ENCODE assay signal across 22 mouse cellular contexts in the genomic region with DNA sequence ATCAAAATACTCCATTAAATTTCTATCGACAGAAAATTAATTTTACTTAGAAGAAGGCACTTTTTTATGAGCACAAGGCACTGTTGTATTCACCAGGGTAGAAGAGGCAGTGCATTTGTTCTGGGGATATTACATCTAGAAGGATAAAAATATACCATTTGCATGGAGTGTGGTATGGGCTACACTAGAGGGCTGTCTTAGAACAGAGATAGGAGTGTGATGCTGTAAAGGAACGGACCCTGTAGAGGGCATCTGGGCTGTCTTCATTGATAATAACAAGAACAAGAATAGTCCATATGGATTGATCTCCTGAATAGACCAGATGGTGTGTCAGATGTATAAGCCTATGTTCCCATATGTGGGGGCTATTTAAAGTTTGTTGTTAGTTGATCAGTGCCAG.
DNase-seq lines count a peak whose midpoint lies in the region; ATAC-seq and TF ChIP-seq lines count a peak whose summit lies in the region.
"Had no signal": no experiment of that assay in that cellular context is flagged by ENCODE, and none has a peak within 500 bp of the region (broad histone marks: within the 10 kb centered on the region; RNA-seq: fewer than 3 reads in every experiment).

No protein-coding gene starts in this region.

- peak; percentile 53 for TF ChIP-seq CTCF in forebrain, postnatal 0 days (IDR thresholded peaks at IDR 0.05; ENCODE audit: low read depth)

- DNase-seq in cerebellum, postnatal 14 days, result peak; percentile 9 to 12
- no peak for DNase-seq in cerebellum, adult 9-10 months
- DNase-seq in forebrain, postnatal 0 days, result peak; percentile 6
- DNase-seq in forebrain, embryonic 10.5 days (ENCODE audit: extremely low spot score, low spot score), result no peak
- peak; percentile 4 for DNase-seq in midbrain, embryonic 14.5 days
- no peak for DNase-seq in midbrain, embryonic 10.5 days (ENCODE audit: low spot score)
- DNase-seq in retina, embryonic 14.5 days (ENCODE audit: low spot score), result peak; percentile 12
- no peak for DNase-seq in embryo, embryonic 10.5 days (ENCODE audit: low spot score)
- DNase-seq: adrenal gland, postnatal 14 days; cerebellum, adult 11 months; cerebellum, adult 8-10 months; gastrocnemius, postnatal 10 days; heart, adult 18-20 months; heart, postnatal 10 days; heart, postnatal 4 days; kidney, adult 2 months had no signal

- 0 out of 2 replicates have a peak, but pooled peaks have one; percentile 54 for ATAC-seq in forebrain, postnatal 0 days
- ATAC-seq in midbrain, embryonic 14.5 days (ENCODE audit: low FRiP score, low TSS enrichment), result no peak
- ATAC-seq: activated CD4-positive, CD25-positive, alpha-beta regulatory T cell, adult 4 months; intestine, embryonic 16.5 days; Patski had no signal

- 63% methylated on average over 2 of the region's 2 CpGs for whole genome bisulfite sequencing in forebrain, postnatal 0 days
- WGBS in forebrain, embryonic 10.5 days, result 84% methylated on average over 2 of the region's 2 CpGs
- WGBS in midbrain, embryonic 14.5 days, result 79% methylated on average over 2 of the region's 2 CpGs
- WGBS in midbrain, embryonic 10.5 days, result 80% methylated on average over 2 of the region's 2 CpGs

- no peaks in the 10 kb centered on the region for H3K27me3 ChIP-seq in forebrain, postnatal 0 days (ENCODE audit: insufficient read depth, low read length)
- H3K27me3 ChIP-seq in forebrain, embryonic 10.5 days (ENCODE audit: poor library complexity, severe bottlenecking), result no peaks in the 10 kb centered on the region
- H3K27me3 ChIP-seq in midbrain, embryonic 14.5 days (ENCODE audit: control insufficient read depth, insufficient read depth, low read length), result no peaks in the 10 kb centered on the region
- H3K27me3 ChIP-seq in midbrain, embryonic 10.5 days (ENCODE audit: low read depth, poor library complexity, severe bottlenecking), result no peaks in the 10 kb centered on the region
- H3K27me3 ChIP-seq: embryonic facial prominence, embryonic 12.5 days; Patski had no signal

- H3K27ac ChIP-seq in forebrain, postnatal 0 days (ENCODE audit: low read depth, low read length), result no peak overlapping the region
- no peak overlapping the region for H3K27ac ChIP-seq in forebrain, embryonic 10.5 days
- no peak overlapping the region for H3K27ac ChIP-seq in midbrain, embryonic 14.5 days (replicated peaks; ENCODE audit: low read depth, low read length)
- H3K27ac ChIP-seq in midbrain, embryonic 10.5 days (replicated peaks), result no peak overlapping the region
- H3K27ac ChIP-seq: embryonic facial prominence, embryonic 12.5 days; heart, embryonic 10.5 days; hindbrain, embryonic 14.5 days had no signal

- H3K4me2 ChIP-seq in forebrain, postnatal 0 days (ENCODE audit: low read depth), result no peak overlapping the region
- no peak overlapping the region for H3K4me2 ChIP-seq in midbrain, embryonic 14.5 days (ENCODE audit: low read length)
- H3K4me2 ChIP-seq: embryonic facial prominence, embryonic 12.5 days; hindbrain, embryonic 14.5 days had no signal

- H3K9ac ChIP-seq in forebrain, postnatal 0 days, result no peak overlapping the region
- H3K9ac ChIP-seq in midbrain, embryonic 14.5 days (replicated peaks; ENCODE audit: low read length), result no peak overlapping the region
- H3K9ac ChIP-seq: embryonic facial prominence, embryonic 12.5 days; hindbrain, embryonic 14.5 days had no signal

- H3K9me3 ChIP-seq in forebrain, postnatal 0 days (ENCODE audit: low read length), result no peaks in the 10 kb centered on the region
- H3K9me3 ChIP-seq in forebrain, embryonic 10.5 days, result no peaks in the 10 kb centered on the region
- H3K9me3 ChIP-seq in midbrain, embryonic 14.5 days (ENCODE audit: control insufficient read depth, low read length), result no peaks in the 10 kb centered on the region
- no peaks in the 10 kb centered on the region for H3K9me3 ChIP-seq in midbrain, embryonic 10.5 days (replicated peaks)
- H3K9me3 ChIP-seq: embryonic facial prominence, embryonic 12.5 days; heart, embryonic 10.5 days had no signal

- H3K4me3 ChIP-seq in forebrain, postnatal 0 days (ENCODE audit: low read depth, low read length), result no peak overlapping the region
- no peak overlapping the region for H3K4me3 ChIP-seq in forebrain, embryonic 10.5 days
- H3K4me3 ChIP-seq in midbrain, embryonic 14.5 days (replicated peaks; ENCODE audit: low read depth, low read length), result no peak overlapping the region
- H3K4me3 ChIP-seq in midbrain, embryonic 10.5 days, result no peak overlapping the region
- H3K4me3 ChIP-seq: embryonic facial prominence, embryonic 12.5 days; heart, embryonic 10.5 days had no signal

- H3K4me1 ChIP-seq in forebrain, postnatal 0 days (ENCODE audit: insufficient read depth), result no peaks in the 10 kb centered on the region
- no peaks in the 10 kb centered on the region for H3K4me1 ChIP-seq in forebrain, embryonic 10.5 days
- H3K4me1 ChIP-seq in midbrain, embryonic 14.5 days (ENCODE audit: control insufficient read depth, insufficient read depth, low read length), result no peaks in the 10 kb centered on the region
- H3K4me1 ChIP-seq in midbrain, embryonic 10.5 days, result no peaks in the 10 kb centered on the region
- H3K4me1 ChIP-seq: embryonic facial prominence, embryonic 12.5 days; heart, embryonic 10.5 days had no signal

- H3K36me3 ChIP-seq in forebrain, postnatal 0 days (ENCODE audit: insufficient read depth), result no peaks in the 10 kb centered on the region
- H3K36me3 ChIP-seq in forebrain, embryonic 10.5 days (replicated peaks), result no peaks in the 10 kb centered on the region
- H3K36me3 ChIP-seq in midbrain, embryonic 14.5 days (ENCODE audit: control insufficient read depth, insufficient read depth, low read length), result no peaks in the 10 kb centered on the region
- no peaks in the 10 kb centered on the region for H3K36me3 ChIP-seq in midbrain, embryonic 10.5 days
- H3K36me3 ChIP-seq: embryonic facial prominence, embryonic 12.5 days; heart, embryonic 10.5 days had no signal

Comparison
In these comparisons a context has a peak if more than half of its experiments do, and no peak if none do; other contexts are left out.
1. DNase-seq: peak in cerebellum, postnatal 14 days (2 of 2), forebrain, postnatal 0 days (single experiment), midbrain, embryonic 14.5 days (single experiment) and retina, embryonic 14.5 days (single experiment); none in cerebellum, adult 9-10 months (single experiment), forebrain, embryonic 10.5 days (single experiment), midbrain, embryonic 10.5 days (single experiment) and embryo, embryonic 10.5 days (single experiment).